Mouse (Mus musculus) right cerebral cortex, adult 2 months (tissue): ENCODE measurements around the gene Hist1h1d.
"Not testable (repeated sequence)": the region's sequence is repeated elsewhere in the genome, so short reads cannot be mapped to it uniquely, and the experiment has no call there.

Source experiments
- DNase-seq, 2 experiments: peaks; one replicate each; pipeline ENCODE4 v3.0.0; 2021 to 2022; ENCODE audit warnings: low spot score in 2 of 2

Hist1h1d gene

GRCm38 (mm10) chr13:23543965-23544786, 8.9 kb upstream of the Hist1h1d start, which contains the start of gene Hist1h3f:
Hist1h3f (plus strand) TSS chr13:23544052.
- DNase-seq: peak; percentile 75 to 80

- peak in 1 of 2 experiments; percentile 42 for DNase-seq
These were observed 8.3 kb upstream of the Hist1h1d start for GRCm38 (mm10) chr13:23544787-23545120.

- DNase-seq: no peak
These were observed 6.4 kb upstream of the Hist1h1d start for GRCm38 (mm10) chr13:23546694-23547093.

GRCm38 (mm10) chr13:23550761-23551145, 2.3 kb upstream of the Hist1h1d start:
- no peak for DNase-seq

GRCm38 (mm10) chr13:23551146-23551834, 1.8 kb upstream of the Hist1h1d start, which contains the start of gene Hist1h4f:
Hist1h4f (minus strand) TSS chr13:23551648.
- DNase-seq: peak; percentile 93 to 94

GRCm38 (mm10) chr13:23551931-23552914, 839 bp upstream of the Hist1h1d start:
- no peak for DNase-seq

GRCm38 (mm10) chr13:23554393-23554792, 1.3 kb downstream of the Hist1h1d start:
- DNase-seq: no peak

GRCm38 (mm10) chr13:23554925-23555838, 2.1 kb downstream of the Hist1h1d start:
- DNase-seq: peak; percentile 80 to 86

- peak; percentile 72 to 74 for DNase-seq
These were observed 2.9 kb downstream of the Hist1h1d start for GRCm38 (mm10) chr13:23555839-23556416.

- DNase-seq: no peak
These were observed 3.8 kb downstream of the Hist1h1d start for GRCm38 (mm10) chr13:23556906-23557305.

- not testable (repeated sequence) for DNase-seq
These were observed 7.6 kb downstream of the Hist1h1d start for GRCm38 (mm10) chr13:23560699-23561098.

GRCm38 (mm10) chr13:23561531-23561882, 8.4 kb downstream of the Hist1h1d start:
- DNase-seq: not testable (repeated sequence)

- peak; percentile 95 for DNase-seq
These were observed 9.0 kb downstream of the Hist1h1d start, which contains the start of gene Hist1h3e for GRCm38 (mm10) chr13:23561883-23562659. Hist1h3e (minus strand) TSS chr13:23562369.

GRCm38 (mm10) chr13:23562699-23563462, 9.8 kb downstream of the Hist1h1d start:
- peak in 1 of 2 experiments; percentile 52 for DNase-seq

- DNase-seq: no peak
These were observed 11.4 kb downstream of the Hist1h1d start for GRCm38 (mm10) chr13:23564482-23564881.

- not testable (repeated sequence) for DNase-seq
These were observed 17.4 kb downstream of the Hist1h1d start for GRCm38 (mm10) chr13:23570261-23571021.

GRCm38 (mm10) chr13:23571022-23571503, 18.0 kb downstream of the Hist1h1d start, which contains the start of the genes Hist1h2ae and Hist1h2bg:
Hist1h2ae (minus strand) TSS chr13:23571220.
Hist1h2bg (plus strand) TSS chr13:23571396.
- peak; percentile 74 to 75 for DNase-seq
